Comparison of ENCODE assay signal across 29 mouse cellular contexts in the genomic region with DNA sequence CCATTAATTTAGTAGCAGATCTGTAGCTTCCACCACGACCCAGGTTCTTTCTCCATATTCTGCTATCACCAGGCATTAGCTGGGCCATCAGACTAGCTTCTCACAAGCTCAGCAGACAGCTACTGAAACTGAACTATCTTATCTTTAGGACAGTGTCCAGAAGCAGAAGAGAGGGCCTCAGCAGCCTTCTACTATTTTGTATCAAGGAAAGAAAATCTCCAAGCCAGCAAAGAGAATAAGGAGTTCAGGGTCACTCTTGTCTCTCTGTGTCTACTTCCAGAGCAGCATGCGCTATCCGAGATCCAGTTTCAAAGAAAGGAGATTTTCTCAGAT. TPM values are rescaled to one million over a fixed set of nuclear protein-coding genes. Genes with fewer than 3 reads are reported as not detected.
DNase-seq lines count a peak whose midpoint lies in the region; ATAC-seq and TF ChIP-seq lines count a peak whose summit lies in the region.
"Had no signal": no experiment of that assay in that cellular context is flagged by ENCODE, and none has a peak within 500 bp of the region (broad histone marks: within the 10 kb centered on the region; RNA-seq: fewer than 3 reads in every experiment).

No protein-coding gene starts in this region.

- H3K4me2 ChIP-seq in intestine, embryonic 16.5 days (ENCODE audit: low read depth, low read length): no peak overlapping the region
- H3K4me2 ChIP-seq in intestine, embryonic 15.5 days (replicated peaks): no peak overlapping the region
- peak overlapping the region; percentile 45 for H3K4me2 ChIP-seq in liver, embryonic 12.5 days
- H3K4me2 ChIP-seq in liver, postnatal 0 days (ENCODE audit: low read depth, low read length): peak overlapping the region; percentile 56
- H3K4me2 ChIP-seq: embryonic facial prominence, embryonic 13.5 days; forebrain, embryonic 12.5 days; heart, embryonic 15.5 days; kidney, embryonic 15.5 days; limb, embryonic 13.5 days; lung, embryonic 15.5 days; midbrain, embryonic 13.5 days; neural tube, embryonic 13.5 days had no signal

- peak overlapping the region; percentile 27 for H3K27ac ChIP-seq in intestine, embryonic 16.5 days (ENCODE audit: low read length)
- H3K27ac ChIP-seq in intestine, embryonic 15.5 days: no peak overlapping the region
- peak overlapping the region; percentile 77 for H3K27ac ChIP-seq in liver, embryonic 12.5 days
- peak overlapping the region; percentile 75 for H3K27ac ChIP-seq in liver, postnatal 0 days (ENCODE audit: low read depth)
- H3K27ac ChIP-seq: embryonic facial prominence, embryonic 13.5 days; forebrain, embryonic 12.5 days; heart, embryonic 15.5 days; kidney, embryonic 15.5 days; layer of hippocampus, adult 2 months; limb, embryonic 13.5 days; lung, embryonic 15.5 days; midbrain, embryonic 13.5 days; neural tube, embryonic 13.5 days had no signal

- no peak for ATAC-seq in intestine, embryonic 16.5 days
- ATAC-seq in intestine, embryonic 15.5 days: no peak
- ATAC-seq in liver, embryonic 12.5 days: peak; percentile 62
- ATAC-seq in liver, postnatal 0 days: peak; percentile 37
- ATAC-seq: hindbrain, embryonic 16.5 days; midbrain, embryonic 13.5 days had no signal

- DNase-seq in c-Kit-positive CD71-positive TER-119-positive erythroid progenitor cells, embryonic 14.5 days (ENCODE audit: low spot score): peak; percentile 28
- DNase-seq in liver, postnatal 0 days: no peak
- DNase-seq in adrenal gland, postnatal 36 days: no peak
- no peak for DNase-seq in T-cell, adult 2 months (ENCODE audit: low spot score)
- no peak for DNase-seq in gastrocnemius, adult 18-20 months (ENCODE audit: low spot score)
- DNase-seq: adrenal gland, adult 8-10 months; cerebellum, adult 18-20 months; cerebellum, postnatal 10 days; gastrocnemius, postnatal 14 days; lung, postnatal 36 days; retina, postnatal 1 day; right cerebral cortex, postnatal 14 days; thymus, adult 2 months; thymus, postnatal 36 days had no signal

- H3K27me3 ChIP-seq in intestine, embryonic 16.5 days (replicated peaks; ENCODE audit: control insufficient read depth, insufficient read depth, low read length): no peaks in the 10 kb centered on the region
- H3K27me3 ChIP-seq in intestine, embryonic 15.5 days (replicated peaks): no peaks in the 10 kb centered on the region
- H3K27me3 ChIP-seq in liver, embryonic 12.5 days (replicated peaks): no peaks in the 10 kb centered on the region
- no peaks in the 10 kb centered on the region for H3K27me3 ChIP-seq in liver, postnatal 0 days (ENCODE audit: insufficient read depth, low read length)
- H3K27me3 ChIP-seq: embryonic facial prominence, embryonic 13.5 days; forebrain, embryonic 12.5 days; heart, embryonic 15.5 days; kidney, embryonic 15.5 days; limb, embryonic 13.5 days; lung, embryonic 15.5 days; midbrain, embryonic 13.5 days; neural tube, embryonic 13.5 days had no signal

- no peak overlapping the region for H3K9ac ChIP-seq in intestine, embryonic 16.5 days (ENCODE audit: low read depth, low read length)
- H3K9ac ChIP-seq in intestine, embryonic 15.5 days: no peak overlapping the region
- no peak overlapping the region for H3K9ac ChIP-seq in liver, embryonic 12.5 days
- no peak overlapping the region for H3K9ac ChIP-seq in liver, postnatal 0 days (replicated peaks)
- H3K9ac ChIP-seq: forebrain, embryonic 12.5 days; heart, embryonic 15.5 days; kidney, embryonic 15.5 days; limb, embryonic 13.5 days; lung, embryonic 15.5 days; midbrain, embryonic 13.5 days; neural tube, embryonic 13.5 days had no signal

- H3K4me1 ChIP-seq in intestine, embryonic 16.5 days (ENCODE audit: control insufficient read depth, insufficient read depth, low read length): peaks cover 8% of the 10 kb centered on the region
- H3K4me1 ChIP-seq in intestine, embryonic 15.5 days (replicated peaks): 0 out of 2 replicates have a peak, but pooled peaks cover 3% of the 10 kb centered on the region
- H3K4me1 ChIP-seq in liver, embryonic 12.5 days: peaks cover 45% of the 10 kb centered on the region
- H3K4me1 ChIP-seq in liver, postnatal 0 days (ENCODE audit: insufficient read depth): peaks cover 34% of the 10 kb centered on the region
- H3K4me1 ChIP-seq: forebrain, embryonic 12.5 days; limb, embryonic 13.5 days; lung, embryonic 15.5 days; midbrain, embryonic 13.5 days; neural tube, embryonic 13.5 days had no signal

- 81% methylated on average over 3 of the region's 3 CpGs for WGBS in intestine, embryonic 16.5 days
- 83% methylated on average over 3 of the region's 3 CpGs for WGBS in intestine, embryonic 15.5 days
- WGBS in liver, embryonic 12.5 days (ENCODE audit: insufficient replicate concordance): 56% methylated on average over 3 of the region's 3 CpGs
- 55% methylated on average over 3 of the region's 3 CpGs for WGBS in liver, postnatal 0 days (ENCODE audit: insufficient replicate concordance)

- TF ChIP-seq EP300 in liver, postnatal 0 days (IDR thresholded peaks at IDR 0.05; ENCODE audit: low read depth): peak; percentile 50; the same call in 1 of the 2 replicates

- no peak for TF ChIP-seq CTCF in liver, postnatal 0 days (IDR thresholded peaks at IDR 0.05; ENCODE audit: low read depth)

- no peaks in the 10 kb centered on the region for H3K36me3 ChIP-seq in intestine, embryonic 16.5 days (ENCODE audit: control insufficient read depth, insufficient read depth, low read length)
- no peaks in the 10 kb centered on the region for H3K36me3 ChIP-seq in intestine, embryonic 15.5 days
- no peaks in the 10 kb centered on the region for H3K36me3 ChIP-seq in liver, embryonic 12.5 days
- H3K36me3 ChIP-seq in liver, postnatal 0 days (replicated peaks; ENCODE audit: insufficient read depth, low read length): no peaks in the 10 kb centered on the region
- H3K36me3 ChIP-seq: embryonic facial prominence, embryonic 13.5 days; forebrain, embryonic 12.5 days; G1E; heart, embryonic 15.5 days; kidney, embryonic 15.5 days; limb, embryonic 13.5 days; lung, embryonic 15.5 days; midbrain, embryonic 13.5 days; neural tube, embryonic 13.5 days had no signal

- H3K9me3 ChIP-seq in intestine, embryonic 16.5 days (ENCODE audit: control insufficient read depth, low read length): no peaks in the 10 kb centered on the region
- no peaks in the 10 kb centered on the region for H3K9me3 ChIP-seq in intestine, embryonic 15.5 days
- no peaks in the 10 kb centered on the region for H3K9me3 ChIP-seq in liver, embryonic 12.5 days (replicated peaks)
- H3K9me3 ChIP-seq in liver, postnatal 0 days (ENCODE audit: low read length): no peaks in the 10 kb centered on the region
- H3K9me3 ChIP-seq: embryonic facial prominence, embryonic 13.5 days; forebrain, embryonic 12.5 days; G1E; heart, embryonic 15.5 days; kidney, embryonic 15.5 days; limb, embryonic 13.5 days; lung, embryonic 15.5 days; megakaryocyte, embryonic 14.5 days; midbrain, embryonic 13.5 days; neural tube, embryonic 13.5 days had no signal

- H3K4me3 ChIP-seq in intestine, embryonic 16.5 days (ENCODE audit: low read length): no peak overlapping the region
- no peak overlapping the region for H3K4me3 ChIP-seq in intestine, embryonic 15.5 days (replicated peaks)
- no peak overlapping the region for H3K4me3 ChIP-seq in liver, embryonic 12.5 days
- H3K4me3 ChIP-seq in liver, postnatal 0 days (ENCODE audit: low read depth, low read length): no peak overlapping the region
- H3K4me3 ChIP-seq: embryonic facial prominence, embryonic 13.5 days; forebrain, embryonic 12.5 days; heart, embryonic 15.5 days; kidney, embryonic 15.5 days; layer of hippocampus, adult 2 months; limb, embryonic 13.5 days; lung, embryonic 15.5 days; midbrain, embryonic 13.5 days; neural tube, embryonic 13.5 days had no signal

RNA-seq across cellular contexts. Expression of gene Ahcy, which starts 17.4 kb away (rescaled TPM):
- 111 and 118 TPM in 2 replicates for polyA plus RNA-seq in intestine, embryonic 16.5 days (2015; fragmentation: Nextera tagmentation; extraction: Ambion mirVana)
- polyA plus RNA-seq in intestine, embryonic 15.5 days (2015; fragmentation: Nextera tagmentation; extraction: Ambion mirVana): 110 and 114 TPM in 2 replicates
- polyA plus RNA-seq in liver, embryonic 12.5 days (2016; fragmentation: Nextera tagmentation; extraction: Ambion mirVana): 65.4 and 67.1 TPM in 2 replicates
- polyA plus RNA-seq in liver, postnatal 0 days (2015; fragmentation: Nextera tagmentation; extraction: Ambion mirVana): 224 and 247 TPM in 2 replicates
- 10 to 100 TPM; 36.5 to 37.1 TPM for total RNA-seq in adrenal gland, postnatal 36 days (2021)
- 10 to 100 TPM; 14.4 to 15.8 TPM for total RNA-seq in gastrocnemius, adult 18-20 months (2021)

RNA-seq across cellular contexts. Expression of gene Itch, which starts 41.6 kb away (rescaled TPM):
- 40.3 and 41.3 TPM in 2 replicates for polyA plus RNA-seq in intestine, embryonic 16.5 days (2015; fragmentation: Nextera tagmentation; extraction: Ambion mirVana)
- 44.6 and 45.4 TPM in 2 replicates for polyA plus RNA-seq in intestine, embryonic 15.5 days (2015; fragmentation: Nextera tagmentation; extraction: Ambion mirVana)
- polyA plus RNA-seq in liver, embryonic 12.5 days (2016; fragmentation: Nextera tagmentation; extraction: Ambion mirVana): 25.3 and 25.9 TPM in 2 replicates
- 10.6 and 12.7 TPM in 2 replicates for polyA plus RNA-seq in liver, postnatal 0 days (2015; fragmentation: Nextera tagmentation; extraction: Ambion mirVana)
- 10 to 100 TPM; 47.1 to 51.2 TPM for total RNA-seq in adrenal gland, postnatal 36 days (2021)
- 10 to 100 TPM; 18.4 to 18.6 TPM for total RNA-seq in gastrocnemius, adult 18-20 months (2021)

Comparison
In these comparisons a context has a peak if more than half of its experiments do, and no peak if none do; other contexts are left out.
1. ATAC-seq: peak in liver, embryonic 12.5 days (single experiment) and liver, postnatal 0 days (single experiment); none in intestine, embryonic 16.5 days (single experiment) and intestine, embryonic 15.5 days (single experiment).
2. H3K4me2 ChIP-seq: peak in liver, embryonic 12.5 days (single experiment) and liver, postnatal 0 days (single experiment); none in intestine, embryonic 16.5 days (single experiment) and intestine, embryonic 15.5 days (single experiment).